Mouse (Mus musculus) heart, postnatal 36 days (tissue): ENCODE measurements around the gene Cmtm4. TPM values are rescaled to one million over a fixed set of nuclear protein-coding genes. Genes with fewer than 3 reads are reported as not detected.
"Not testable (repeated sequence)": the region's sequence is repeated elsewhere in the genome, so short reads cannot be mapped to it uniquely, and the experiment has no call there.

Experiments used
- DNase-seq, 2 experiments: peaks; one replicate each; pipeline ENCODE4 v3.0.0; 2021 to 2022
- intact Hi-C: fragments of 180-260 bp; cut with DNase I; formaldehyde crosslinking; loops from one replicate; pipeline ENCODE4 v1.15.1; 2025
- total RNA-seq, 2 experiments: library from RNA; stranded (reverse); gene quantifications; 2 replicates each; pipeline ENCODE4 v1.2.3; 2021

Cmtm4 gene
- total RNA-seq, 2 experiments from 2014 or later: 11.0 to 12.0 TPM

- intact Hi-C loops: loop anchor here (5.0 to 10.0 kb wide), 2 partner anchors 198 to 245 kb away; no protein-coding TSS in a partner anchor
- DNase-seq: no peak
Observed at GRCm38 (mm10) chr8:104342426-104342825, 53.2 kb downstream of the Cmtm4 start.

- intact Hi-C loops: loop anchor here (1.0 to 10.0 kb wide), 5 partner anchors 29 to 244 kb away; partner anchors contain the start of gene Cklf
- no peak for DNase-seq
Observed at GRCm38 (mm10) chr8:104341678-104342077, 53.9 kb downstream of the Cmtm4 start.

GRCm38 (mm10) chr8:104341106-104341561 is 54.5 kb downstream of the Cmtm4 start:
- intact Hi-C loops: loop anchor here (1.0 to 10.0 kb wide), 5 partner anchors 28 to 244 kb away; partner anchors contain the start of gene Cklf
- DNase-seq: peak; percentile 77 to 79

GRCm38 (mm10) chr8:104340233-104341105 is 55.1 kb downstream of the Cmtm4 start:
- intact Hi-C loops: loop anchor here (1.0 to 10.0 kb wide), 5 partner anchors 28 to 243 kb away; partner anchors contain the start of gene Cklf

GRCm38 (mm10) chr8:104339983-104340232 is 55.7 kb downstream of the Cmtm4 start:
- no peak for DNase-seq
- intact Hi-C loops: loop anchor here (2.0 to 10.0 kb wide), 4 partner anchors 27 to 243 kb away; partner anchors contain the start of gene Cklf

More at GRCm38 (mm10) chr8:104340233-104341105, 55.1 kb downstream of the Cmtm4 start:
- peak; percentile 80 to 81 for DNase-seq

- peak; percentile 29 to 60 for DNase-seq
- intact Hi-C loops: no loop called here
Observed at GRCm38 (mm10) chr8:104339229-104339982, 56.2 kb downstream of the Cmtm4 start, which contains the start of gene Cmtm3. Gene Cmtm3 (plus strand): TSS chr8:104339410.

- no peak for DNase-seq
- intact Hi-C loops: no loop called here
Observed at GRCm38 (mm10) chr8:104337890-104338289, 57.7 kb downstream of the Cmtm4 start.

- no peak for DNase-seq
- intact Hi-C loops: no loop called here
Observed at GRCm38 (mm10) chr8:104336806-104337205, 58.8 kb downstream of the Cmtm4 start.

- intact Hi-C loops: no loop called here
- DNase-seq: no peak
Observed at GRCm38 (mm10) chr8:104334196-104334595, 61.4 kb downstream of the Cmtm4 start.

- no peak for DNase-seq
- intact Hi-C loops: no loop called here
Observed at GRCm38 (mm10) chr8:104333786-104334185, 61.8 kb downstream of the Cmtm4 start.

GRCm38 (mm10) chr8:104332665-104333631 is 62.7 kb downstream of the Cmtm4 start:
- intact Hi-C loops: no loop called here
- no peak for DNase-seq

GRCm38 (mm10) chr8:104321930-104322329 is 73.7 kb downstream of the Cmtm4 start, which contains the start of gene Cmtm2b:
Gene Cmtm2b (plus strand): TSS chr8:104322230.
- intact Hi-C loops, DNase-seq: not testable (repeated sequence)

GRCm38 (mm10) chr8:104321267-104321666 is 74.3 kb downstream of the Cmtm4 start, which contains the start of gene Gm11020:
Gene Gm11020 (plus strand): TSS chr8:104321567.
- DNase-seq, intact Hi-C loops: not testable (repeated sequence)

GRCm38 (mm10) chr8:104313311-104313710 is 82.3 kb downstream of the Cmtm4 start:
- intact Hi-C loops: loop anchor here (2.0 kb wide), 1 partner anchor 27 kb away; no protein-coding TSS in a partner anchor
- peak; percentile 22 to 26 for DNase-seq

GRCm38 (mm10) chr8:104312023-104312422 is 83.6 kb downstream of the Cmtm4 start:
- intact Hi-C loops: loop anchor here (2.0 kb wide), 1 partner anchor 29 kb away; no protein-coding TSS in a partner anchor
- DNase-seq: not testable (repeated sequence)

GRCm38 (mm10) chr8:104309441-104310155 is 86.0 kb downstream of the Cmtm4 start, which contains the start of the genes Gm45711 and Cmtm1:
Gene Gm45711 (minus strand): TSS chr8:104310081.
Gene Cmtm1 (minus strand): TSS chr8:104310145.
- intact Hi-C loops: not testable (repeated sequence)
- DNase-seq: peak; percentile 33 to 49

GRCm38 (mm10) chr8:104308341-104308740 is 87.3 kb downstream of the Cmtm4 start:
- intact Hi-C loops: not testable (repeated sequence)

GRCm38 (mm10) chr8:104304962-104305361 is 90.6 kb downstream of the Cmtm4 start:
- intact Hi-C loops: loop anchor here (5.0 kb wide), 1 partner anchor 53 kb away; the partner anchor contains the start of gene Cklf
- no peak for DNase-seq

More at GRCm38 (mm10) chr8:104308341-104308740, 87.3 kb downstream of the Cmtm4 start:
- DNase-seq: not testable (repeated sequence)
